Mouse (Mus musculus) lung, embryonic 14.5 days (tissue): Measurements from ENCODE around the gene Arnt2. TPM values are rescaled to one million over a fixed set of nuclear protein-coding genes. Genes with fewer than 3 reads are reported as not detected.
A peak's percentile ranks its signal among the peaks of the same experiment; 100 is the strongest.

ENCODE experiments used
- ATAC-seq: fragments of 200-750 bp; cut with Nextera tagmentation; 2 replicates; pipeline ENCODE4 v1.8.0; 2017; ENCODE audit warnings: mild to moderate bottlenecking, moderate TSS enrichment, moderate library complexity; ENCODE audit not compliant: insufficient read depth
- DNase-seq: peaks from one replicate; pipeline ENCODE4 v3.0.0-alpha.2; 2015
- H3K27ac ChIP-seq: fragments of 300-500 bp; sonication (generic); 2 replicates; pipeline ENCODE4 v1.5.1; 2014; ENCODE audit warnings: low read depth, mild to moderate bottlenecking, moderate library complexity
- H3K27me3 ChIP-seq: fragments of 300-500 bp; sonication (generic); 2 replicates; pipeline ENCODE4 v1.6.1; 2014; ENCODE audit warnings: low read length, control low read depth; ENCODE audit not compliant: insufficient read depth
- H3K36me3 ChIP-seq: fragments of 300-500 bp; sonication (generic); 2 replicates; pipeline ENCODE4 v1.6.1; 2014; ENCODE audit warnings: control low read depth; ENCODE audit not compliant: insufficient read depth
- H3K4me1 ChIP-seq: fragments of 300-500 bp; sonication (generic); 2 replicates; pipeline ENCODE4 v1.6.1; 2014; ENCODE audit warnings: antibody characterized with exemption, control low read depth; ENCODE audit not compliant: insufficient read depth
- H3K4me2 ChIP-seq: fragments of 300-500 bp; sonication (generic); 2 replicates; pipeline ENCODE4 v1.6.1; 2014; ENCODE audit warnings: mild to moderate bottlenecking
- H3K4me3 ChIP-seq: fragments of 300-500 bp; sonication (generic); 2 replicates; pipeline ENCODE4 v1.5.1; 2014; ENCODE audit warnings: low read depth, low read length
- H3K9ac ChIP-seq: fragments of 300-500 bp; sonication (generic); 2 replicates; pipeline ENCODE4 v1.6.1; 2014
- H3K9me3 ChIP-seq: fragments of 300-500 bp; sonication (generic); 2 replicates; pipeline ENCODE4 v1.6.1; 2016; ENCODE audit warnings: low read depth, low read length, control low read depth
- CTCF ChIP-seq: IDR thresholded peaks from 2 replicates; pipeline ENCODE4 v1.5.1; 2016; ENCODE audit warnings: antibody characterized with exemption, low read depth
- WGBS: fragments of 180-500 bp; shearing (Covaris S2); extraction: QIAGEN DNeasy Blood & Tissue Kit; methylation state at CpG from one replicate; pipeline ENCODE4 v1.1.7; 2014; 5-methylcytosine and 5-hydroxymethylcytosine counted together
- polyA plus RNA-seq: library from polyadenylated mRNA; unstranded; fragments of >200 nt; fragmentation: Nextera tagmentation; extraction: Ambion mirVana; gene quantifications from 2 replicates; pipeline ENCODE4 v1.2.1, GENCODE M21; 2014

Arnt2 gene
- polyA plus RNA-seq, 1 experiment from 2014 or later: 14.4 TPM

DNA sequence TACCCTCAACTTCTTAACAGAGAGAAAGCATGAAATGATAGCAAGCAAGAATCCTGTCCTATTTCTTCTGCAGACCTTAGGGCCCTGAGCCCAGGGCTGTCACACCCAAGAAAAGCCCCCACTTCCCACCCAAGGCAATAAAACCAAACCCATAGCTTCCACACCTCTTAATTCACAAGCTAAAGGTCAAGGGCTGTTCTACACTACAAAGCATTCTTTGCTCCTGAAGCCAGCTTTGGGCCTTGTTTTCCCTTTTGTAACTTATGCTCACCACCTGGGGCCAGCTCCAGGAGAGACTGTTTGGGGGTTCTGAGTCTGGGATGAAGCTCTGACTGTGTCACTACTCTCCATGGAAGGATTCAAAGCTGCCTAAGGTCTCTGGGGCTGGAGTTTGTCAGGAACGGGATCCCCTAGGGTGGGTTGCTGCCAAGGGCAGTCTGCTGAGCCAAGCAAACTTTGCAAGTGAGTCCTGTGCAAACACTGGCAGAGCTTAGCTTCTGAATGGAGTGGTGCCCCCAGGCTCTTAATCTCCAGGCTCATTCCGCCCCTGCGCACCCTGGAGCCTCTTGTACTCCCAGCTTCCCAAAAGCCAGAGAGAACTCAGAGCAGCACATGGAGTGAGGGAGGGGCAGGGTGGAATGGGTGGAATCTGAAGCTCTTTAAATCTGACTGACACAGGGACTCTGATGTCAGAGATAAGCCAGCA is 161.9 kb downstream of the Arnt2 start:
- Histone ChIP-seq H3K4me1 (no peaks in the 10 kb centered on the region), H3K9me3 (no peaks in the 10 kb centered on the region), H3K36me3 (0 out of 2 replicates have a peak, but pooled peaks cover 3% of the 10 kb centered on the region), H3K9ac (no peak overlapping the region), H3K4me3 (no peak overlapping the region), H3K27ac (peak overlapping the region; percentile 44; the same call in 1 of the 2 replicates), H3K4me2 (no peak overlapping the region), H3K27me3 (no peaks in the 10 kb centered on the region)
- TF ChIP-seq CTCF: no peak
- DNase-seq: peak; percentile 56
- peak; percentile 89 for ATAC-seq
- WGBS: 47% methylated on average over 3 of the region's 3 CpGs

DNA sequence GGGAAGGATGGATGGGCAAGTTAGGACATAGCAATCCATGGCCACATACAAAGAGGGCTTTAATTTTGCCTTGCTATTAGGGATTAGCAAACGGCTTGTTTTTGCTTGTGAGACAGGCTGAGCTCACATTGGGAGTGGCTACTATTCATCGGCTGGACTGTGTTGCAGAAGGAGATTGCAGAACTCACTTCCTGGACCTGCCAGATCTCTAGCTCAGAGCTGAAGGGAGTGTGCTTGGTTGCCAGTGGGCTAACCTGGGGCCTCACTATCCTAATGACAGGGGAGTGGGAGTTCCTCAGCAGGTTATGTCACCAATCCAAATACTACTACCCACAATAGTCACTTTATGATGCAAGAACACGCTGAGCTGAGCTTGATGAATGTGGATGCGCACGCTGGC is 163.1 kb downstream of the Arnt2 start:
- no peak overlapping the region for H3K4me3 ChIP-seq
- TF ChIP-seq CTCF: no peak
- H3K27me3 ChIP-seq: no peaks in the 10 kb centered on the region
- no peaks in the 10 kb centered on the region for H3K9me3 ChIP-seq
- 0 out of 2 replicates have a peak, but pooled peaks cover 3% of the 10 kb centered on the region for H3K36me3 ChIP-seq
- WGBS: 82% methylated on average over 5 of the region's 5 CpGs
- H3K4me2 ChIP-seq: no peak overlapping the region
- DNase-seq (no peak), ATAC-seq (no peak)
- H3K27ac ChIP-seq: no peak overlapping the region
- no peaks in the 10 kb centered on the region for H3K4me1 ChIP-seq
- H3K9ac ChIP-seq: no peak overlapping the region

DNA sequence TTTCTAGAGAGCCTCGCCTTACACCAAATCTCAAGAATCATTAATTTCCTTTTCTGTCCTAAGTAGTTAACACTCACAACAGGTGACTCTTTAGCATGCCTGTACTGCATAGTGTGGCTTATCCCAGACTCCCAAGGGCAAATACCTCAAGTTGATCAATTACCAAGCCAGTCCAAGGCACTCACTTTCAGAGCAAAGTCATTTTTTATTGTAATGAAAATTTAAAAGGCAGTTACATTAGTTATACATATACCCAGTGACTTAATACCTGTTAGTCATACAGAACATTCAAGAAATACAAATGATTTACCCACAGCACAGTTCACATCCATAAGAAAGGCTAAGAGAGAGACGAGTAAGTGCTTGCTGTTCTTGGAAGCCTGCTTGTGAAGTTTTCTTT is 163.9 kb downstream of the Arnt2 start:
- Histone ChIP-seq H3K4me3 (no peak overlapping the region), H3K9me3 (no peaks in the 10 kb centered on the region), H3K27me3 (no peaks in the 10 kb centered on the region), H3K9ac (no peak overlapping the region), H3K4me2 (no peak overlapping the region), H3K4me1 (no peaks in the 10 kb centered on the region), H3K36me3 (0 out of 2 replicates have a peak, but pooled peaks cover 3% of the 10 kb centered on the region), H3K27ac (no peak overlapping the region)
- ATAC-seq (no peak), DNase-seq (no peak)
- 72% methylated on average over 2 of the region's 2 CpGs for WGBS
- no peak for TF ChIP-seq CTCF

DNA sequence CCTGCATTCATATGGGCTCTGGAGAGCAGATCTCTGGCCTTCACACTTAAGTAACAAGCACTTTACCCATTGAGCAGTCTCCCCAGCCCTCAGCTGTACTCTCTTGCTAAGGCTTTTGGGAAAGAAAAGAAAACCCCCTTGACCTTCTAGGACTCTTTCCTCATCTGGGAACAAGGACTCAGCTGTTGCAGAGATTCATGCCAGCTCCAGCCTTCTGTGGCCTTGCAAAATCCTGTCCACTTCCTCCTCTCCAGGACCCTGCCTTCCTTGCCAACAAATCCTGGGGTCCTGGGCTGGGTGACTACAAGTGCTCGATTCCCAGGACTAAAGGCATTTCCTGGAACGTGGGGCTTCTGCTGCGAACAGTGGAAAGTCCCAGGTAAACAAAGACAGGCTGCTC is 169.6 kb downstream of the Arnt2 start:
- no peak overlapping the region for H3K4me3 ChIP-seq
- ATAC-seq: no peak
- no peak for TF ChIP-seq CTCF
- no peaks in the 10 kb centered on the region for H3K27me3 ChIP-seq
- no peaks in the 10 kb centered on the region for H3K9me3 ChIP-seq
- WGBS: 40% methylated on average over 3 of the region's 3 CpGs
- no peak overlapping the region for H3K27ac ChIP-seq
- H3K4me1 ChIP-seq: no peaks in the 10 kb centered on the region; the same call in 1 of the 2 replicates
- H3K36me3 ChIP-seq: no peaks in the 10 kb centered on the region
- H3K4me2 ChIP-seq: no peak overlapping the region
- peak; percentile 12 for DNase-seq
- H3K9ac ChIP-seq: no peak overlapping the region

DNA sequence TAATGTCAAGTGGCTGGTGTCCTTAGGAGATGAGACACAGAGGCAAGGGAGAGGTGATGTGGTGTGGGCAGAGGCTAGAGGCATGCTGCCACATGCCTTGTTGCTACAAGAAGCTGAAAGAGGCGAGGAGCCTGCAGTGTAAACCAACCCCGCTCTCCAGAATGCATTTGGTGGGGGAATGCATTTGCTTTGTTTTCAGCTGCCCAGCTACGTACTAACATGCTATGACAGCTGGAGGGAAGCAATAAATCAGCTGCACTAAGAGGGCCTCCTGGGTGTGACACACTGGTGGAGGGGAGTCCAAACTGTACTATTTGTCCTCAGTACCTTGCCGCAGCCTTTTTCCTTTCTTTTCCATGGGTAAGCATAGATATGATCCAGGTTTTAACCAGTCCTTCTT is 172.3 kb downstream of the Arnt2 start:
- H3K27ac ChIP-seq: no peak overlapping the region
- DNase-seq (peak; percentile 53), ATAC-seq (peak; percentile 69; the same call in 1 of the 2 replicates)
- no peak for TF ChIP-seq CTCF
- 41% methylated on average over 4 of the region's 4 CpGs for WGBS
- no peak overlapping the region for H3K4me3 ChIP-seq
- H3K9me3 ChIP-seq: no peaks in the 10 kb centered on the region
- no peak overlapping the region for H3K9ac ChIP-seq
- no peaks in the 10 kb centered on the region for H3K36me3 ChIP-seq
- H3K4me1 ChIP-seq: no peaks in the 10 kb centered on the region; the same call in 1 of the 2 replicates
- H3K4me2 ChIP-seq: no peak overlapping the region
- no peaks in the 10 kb centered on the region for H3K27me3 ChIP-seq

DNA sequence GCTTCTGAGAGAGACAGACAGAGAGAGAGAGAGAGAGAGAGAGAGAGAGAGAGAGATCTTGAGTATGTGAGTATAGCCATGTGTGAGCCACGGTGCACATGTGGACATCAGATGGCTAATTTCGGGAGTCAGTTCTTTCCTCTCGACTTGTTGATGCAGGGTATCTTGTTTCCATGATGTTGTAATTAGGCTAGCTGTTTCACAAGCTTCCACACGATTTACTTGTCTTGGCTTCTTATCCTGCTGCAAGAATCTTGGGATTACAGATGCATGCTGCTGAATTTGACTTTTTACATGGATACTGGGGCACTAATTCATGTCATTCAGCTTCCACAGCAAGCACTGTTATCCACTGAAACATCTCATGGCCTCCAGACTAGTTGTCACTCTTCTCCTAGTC is 178.6 kb downstream of the Arnt2 start:
- no peak overlapping the region for H3K27ac ChIP-seq
- no peak overlapping the region for H3K4me3 ChIP-seq
- ATAC-seq: no peak
- H3K27me3 ChIP-seq: no peaks in the 10 kb centered on the region
- H3K9ac ChIP-seq: no peak overlapping the region
- 59% methylated on average over 4 of the region's 4 CpGs for WGBS
- no peak for TF ChIP-seq CTCF
- no peak for DNase-seq
- H3K9me3 ChIP-seq: no peaks in the 10 kb centered on the region
- H3K36me3 ChIP-seq: no peaks in the 10 kb centered on the region
- H3K4me1 ChIP-seq: no peaks in the 10 kb centered on the region
- H3K4me2 ChIP-seq: no peak overlapping the region

DNA sequence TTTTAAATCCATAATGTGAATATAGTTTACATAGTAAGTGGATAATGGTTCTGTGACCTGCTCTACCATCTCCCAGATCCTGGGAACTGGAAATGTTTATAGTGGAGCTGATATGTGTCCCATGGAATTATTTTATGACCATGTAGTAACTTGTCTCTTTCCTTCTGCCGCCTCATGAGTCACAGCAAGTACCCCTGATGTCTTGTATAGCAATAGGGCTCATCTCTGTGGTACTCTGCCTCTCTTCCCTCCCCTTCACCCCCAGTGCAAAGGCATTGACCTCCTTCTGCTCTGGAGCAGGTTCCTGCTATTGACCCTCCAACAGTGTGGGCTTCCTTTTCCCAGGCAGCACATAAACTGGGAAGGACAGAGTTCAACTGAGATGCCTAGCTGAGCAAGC is 182.3 kb downstream of the Arnt2 start:
- Histone ChIP-seq H3K4me2 (no peak overlapping the region), H3K27me3 (no peaks in the 10 kb centered on the region), H3K9me3 (no peaks in the 10 kb centered on the region), H3K4me3 (no peak overlapping the region), H3K27ac (no peak overlapping the region), H3K36me3 (no peaks in the 10 kb centered on the region), H3K9ac (no peak overlapping the region), H3K4me1 (no peaks in the 10 kb centered on the region)
- 69% methylated on average over 1 of the region's 1 CpGs for WGBS
- ATAC-seq (no peak), DNase-seq (no peak)
- no peak for TF ChIP-seq CTCF

DNA sequence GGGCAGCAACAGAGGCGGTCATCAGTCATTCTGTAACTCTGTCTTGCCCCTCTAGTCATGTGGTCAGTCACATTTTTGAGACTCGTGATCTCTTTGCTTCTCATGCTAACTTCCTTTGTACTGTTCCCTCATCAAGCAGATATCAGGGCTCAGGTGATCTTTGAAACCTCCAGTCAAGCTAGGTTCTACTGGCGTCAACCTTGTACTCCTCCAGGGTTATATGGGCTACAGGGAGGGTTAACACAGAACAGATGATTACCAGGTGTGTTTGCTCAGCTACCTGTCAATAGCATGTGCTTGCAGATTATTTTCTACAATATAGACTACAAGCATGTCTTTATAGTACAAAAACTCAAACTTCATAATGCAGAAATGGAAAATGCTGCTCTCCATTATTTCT is 183.1 kb downstream of the Arnt2 start:
- Histone ChIP-seq H3K27me3 (no peaks in the 10 kb centered on the region), H3K27ac (no peak overlapping the region), H3K9me3 (no peaks in the 10 kb centered on the region), H3K4me3 (no peak overlapping the region), H3K4me1 (no peaks in the 10 kb centered on the region), H3K4me2 (no peak overlapping the region), H3K9ac (no peak overlapping the region), H3K36me3 (no peaks in the 10 kb centered on the region)
- TF ChIP-seq CTCF: no peak
- WGBS: 69% methylated on average over 3 of the region's 3 CpGs
- ATAC-seq (no peak), DNase-seq (no peak)
